Mouse (Mus musculus) spleen, adult 2 months (tissue): ENCODE data around the gene Mier3.

ENCODE experiments used
- CTCF ChIP-seq: fragments of 200-500 bp; IDR thresholded peaks from 2 replicates; pipeline ENCODE4 v1.5.1; 2011; ENCODE audit warnings: mild to moderate bottlenecking, inconsistent platforms; ENCODE audit not compliant: insufficient read depth, insufficient read length, insufficient replicate concordance; ENCODE audit errors: extremely low read depth
- POLR2A ChIP-seq: fragments of 200-500 bp; IDR thresholded peaks from 2 replicates; pipeline ENCODE4 v1.6.1; 2011; ENCODE audit warnings: low read depth, low read length, inconsistent platforms

DNA sequence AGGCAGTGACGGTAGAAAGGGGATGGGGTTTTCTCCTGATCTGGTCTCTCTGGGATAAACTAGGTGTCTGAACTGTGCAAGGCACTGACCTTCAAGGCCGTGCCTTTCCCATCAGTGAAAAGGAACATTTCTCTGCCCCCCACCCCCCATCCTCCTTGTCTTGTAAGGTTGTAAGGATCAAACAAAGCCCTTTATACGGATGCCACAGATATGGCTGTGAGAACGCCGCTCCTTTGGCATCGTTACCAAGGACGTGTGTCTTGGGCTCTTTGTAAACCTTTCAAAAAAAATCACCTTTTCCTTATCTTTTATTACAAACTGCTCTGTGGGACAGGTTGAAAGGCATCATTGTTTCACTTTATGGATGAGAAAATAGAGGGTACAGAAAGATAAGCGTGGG lies 21.3 kb upstream of the Mier3 start:
- TF ChIP-seq POLR2A, result no peak
- no peak for TF ChIP-seq CTCF
